9 mouse cellular contexts compared by ENCODE assay signal in the genomic region with DNA sequence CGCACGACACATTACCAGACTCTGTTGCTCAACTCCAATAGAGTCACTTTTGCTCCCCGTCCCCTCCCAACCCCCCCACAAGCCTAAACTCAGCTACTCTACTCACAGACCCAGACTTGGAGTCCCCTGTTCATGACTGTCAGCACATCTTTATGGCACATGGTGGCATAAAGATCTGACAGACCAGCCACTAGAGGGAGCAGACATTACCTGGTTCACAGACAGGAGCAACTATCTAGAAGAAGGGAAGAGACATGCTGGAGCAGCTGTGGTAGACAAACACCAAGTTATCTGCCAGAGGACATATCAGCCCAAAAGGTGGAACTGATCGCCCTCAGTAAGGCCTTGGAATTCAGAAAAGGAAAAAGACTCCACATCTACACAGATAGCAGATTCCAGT. TPM values are rescaled to one million over a fixed set of nuclear protein-coding genes. Genes with fewer than 3 reads are reported as not detected.
DNase-seq lines count a peak whose midpoint lies in the region; ATAC-seq and TF ChIP-seq lines count a peak whose summit lies in the region.
"Had no signal": no experiment of that assay in that cellular context is flagged by ENCODE, and none has a peak within 500 bp of the region (broad histone marks: within the 10 kb centered on the region; RNA-seq: fewer than 3 reads in every experiment).

No protein-coding gene starts in this region.

- H3K4me3 ChIP-seq in liver, postnatal 0 days (ENCODE audit: low read depth, low read length) = no peak overlapping the region
- no peak overlapping the region for H3K4me3 ChIP-seq in liver, embryonic 11.5 days (ENCODE audit: low read depth, low read length)
- no peak overlapping the region for H3K4me3 ChIP-seq in hindbrain, embryonic 12.5 days

- TF ChIP-seq CTCF in liver, postnatal 0 days (IDR thresholded peaks at IDR 0.05; ENCODE audit: low read depth) = peak; percentile 68

- no peak for ATAC-seq in liver, postnatal 0 days
- ATAC-seq in liver, embryonic 11.5 days (replicated peaks; ENCODE audit: low FRiP score) = no peak
- no peak for ATAC-seq in hindbrain, embryonic 12.5 days (ENCODE audit: low FRiP score)

- no peaks in the 10 kb centered on the region for H3K27me3 ChIP-seq in liver, postnatal 0 days (ENCODE audit: insufficient read depth, low read length)
- no peaks in the 10 kb centered on the region for H3K27me3 ChIP-seq in liver, embryonic 11.5 days (replicated peaks; ENCODE audit: control insufficient read depth, insufficient read depth, low read length)
- H3K27me3 ChIP-seq in hindbrain, embryonic 12.5 days = no peaks in the 10 kb centered on the region

- TF ChIP-seq EP300 in liver, postnatal 0 days (IDR thresholded peaks at IDR 0.05; ENCODE audit: low read depth) = no peak

- no peak overlapping the region for H3K9ac ChIP-seq in liver, postnatal 0 days (replicated peaks)
- H3K9ac ChIP-seq in liver, embryonic 11.5 days (ENCODE audit: low read depth, low read length) = no peak overlapping the region
- no peak overlapping the region for H3K9ac ChIP-seq in hindbrain, embryonic 12.5 days

- peaks cover 5% of the 10 kb centered on the region; the same call in 1 of the 2 replicates for H3K9me3 ChIP-seq in liver, postnatal 0 days (ENCODE audit: low read length)
- no peaks in the 10 kb centered on the region for H3K9me3 ChIP-seq in liver, embryonic 11.5 days (ENCODE audit: control insufficient read depth, low read length)
- 0 out of 2 replicates have a peak, but pooled peaks cover 6% of the 10 kb centered on the region for H3K9me3 ChIP-seq in hindbrain, embryonic 12.5 days (replicated peaks)

- H3K4me1 ChIP-seq in liver, postnatal 0 days (ENCODE audit: insufficient read depth) = no peaks in the 10 kb centered on the region
- no peaks in the 10 kb centered on the region for H3K4me1 ChIP-seq in liver, embryonic 11.5 days (replicated peaks; ENCODE audit: control insufficient read depth, insufficient read depth, low read length)
- no peaks in the 10 kb centered on the region for H3K4me1 ChIP-seq in hindbrain, embryonic 12.5 days

- DNase-seq in frontal cortex, postnatal 36 days (ENCODE audit: low spot score in 2 of 2) = peak; percentile 2 to 8
- no peak for DNase-seq in frontal cortex, postnatal 25 days (ENCODE audit: low spot score in 2 of 2)
- no peak for DNase-seq in liver, postnatal 0 days
- DNase-seq in liver, embryonic 11.5 days (ENCODE audit: low spot score) = no peak
- peak; percentile 85 for DNase-seq in ZHBTc4 (ENCODE audit: low read depth, low spot score)
- peak; percentile 9 for DNase-seq in retina, embryonic 14.5 days (ENCODE audit: low spot score)
- DNase-seq in ovary, adult 18-20 months (ENCODE audit: low spot score) = no peak

- no peaks in the 10 kb centered on the region for H3K36me3 ChIP-seq in liver, postnatal 0 days (replicated peaks; ENCODE audit: insufficient read depth, low read length)
- H3K36me3 ChIP-seq in liver, embryonic 11.5 days (ENCODE audit: control insufficient read depth, insufficient read depth, low read length) = no peaks in the 10 kb centered on the region
- H3K36me3 ChIP-seq in hindbrain, embryonic 12.5 days = no peaks in the 10 kb centered on the region

- no peak overlapping the region for H3K27ac ChIP-seq in liver, postnatal 0 days (ENCODE audit: low read depth)
- no peak overlapping the region for H3K27ac ChIP-seq in liver, embryonic 11.5 days (ENCODE audit: low read depth, low read length)
- H3K27ac ChIP-seq in hindbrain, embryonic 12.5 days = no peak overlapping the region

- no peak overlapping the region for H3K4me2 ChIP-seq in liver, postnatal 0 days (ENCODE audit: low read depth, low read length)
- H3K4me2 ChIP-seq in liver, embryonic 11.5 days = no peak overlapping the region
- H3K4me2 ChIP-seq in hindbrain, embryonic 12.5 days (replicated peaks) = no peak overlapping the region

- 69% methylated on average over 4 of the region's 4 CpGs for WGBS in liver, postnatal 0 days (ENCODE audit: insufficient replicate concordance)
- WGBS in liver, embryonic 11.5 days = 64% methylated on average over 4 of the region's 4 CpGs
- WGBS in hindbrain, embryonic 12.5 days = 76% methylated on average over 4 of the region's 4 CpGs

RNA-seq across cellular contexts. Expression of a gene that starts 6.2 kb away (rescaled TPM):
- 4.2 and 4.6 TPM in 2 replicates for polyA plus RNA-seq in liver, postnatal 0 days (2015; fragmentation: Nextera tagmentation; extraction: Ambion mirVana)
- polyA plus RNA-seq in liver, embryonic 11.5 days (2014; fragmentation: Nextera tagmentation; extraction: Ambion mirVana) = not detected in 2 replicates
- not detected in 2 replicates for polyA plus RNA-seq in hindbrain, embryonic 12.5 days (2016; fragmentation: Nextera tagmentation; extraction: Ambion mirVana)
- polyA plus RNA-seq: forebrain, embryonic 11.5 days had no signal

RNA-seq across cellular contexts. Expression of a gene that starts 16.1 kb away (rescaled TPM):
- 345 and 356 TPM in 2 replicates for polyA plus RNA-seq in liver, postnatal 0 days (2015; fragmentation: Nextera tagmentation; extraction: Ambion mirVana)
- polyA plus RNA-seq in liver, embryonic 11.5 days (2014; fragmentation: Nextera tagmentation; extraction: Ambion mirVana) = 0.14 TPM in 1 of 2 replicates, not detected in the other
- polyA plus RNA-seq in hindbrain, embryonic 12.5 days (2016; fragmentation: Nextera tagmentation; extraction: Ambion mirVana) = not detected in 2 replicates
- polyA plus RNA-seq: forebrain, embryonic 11.5 days had no signal

RNA-seq across cellular contexts. Expression of a gene that starts 22.8 kb away (rescaled TPM):
- not detected in 2 replicates for polyA plus RNA-seq in liver, postnatal 0 days (2015; fragmentation: Nextera tagmentation; extraction: Ambion mirVana)
- not detected in 2 replicates for polyA plus RNA-seq in liver, embryonic 11.5 days (2014; fragmentation: Nextera tagmentation; extraction: Ambion mirVana)
- not detected in 2 replicates for polyA plus RNA-seq in hindbrain, embryonic 12.5 days (2016; fragmentation: Nextera tagmentation; extraction: Ambion mirVana)
- polyA plus RNA-seq: forebrain, embryonic 11.5 days had no signal

RNA-seq across cellular contexts. Expression of a gene that starts 25.8 kb away (rescaled TPM):
- 0.05 TPM in 2 replicates for polyA plus RNA-seq in liver, postnatal 0 days (2015; fragmentation: Nextera tagmentation; extraction: Ambion mirVana)
- polyA plus RNA-seq in liver, embryonic 11.5 days (2014; fragmentation: Nextera tagmentation; extraction: Ambion mirVana) = not detected in 2 replicates
- polyA plus RNA-seq in hindbrain, embryonic 12.5 days (2016; fragmentation: Nextera tagmentation; extraction: Ambion mirVana) = not detected in 2 replicates
- polyA plus RNA-seq: forebrain, embryonic 11.5 days had no signal

Comparison
In these comparisons a context has a peak if more than half of its experiments do, and no peak if none do; other contexts are left out.
1. DNase-seq: peak in frontal cortex, postnatal 36 days (2 of 2), ZHBTc4 (single experiment) and retina, embryonic 14.5 days (single experiment); none in frontal cortex, postnatal 25 days (0 of 2), liver, postnatal 0 days (single experiment), liver, embryonic 11.5 days (single experiment) and ovary, adult 18-20 months (single experiment).
2. RNA of a gene that starts 16.1 kb away (polyA plus RNA-seq): 345 to 356 TPM in liver, postnatal 0 days; 0.14 TPM in liver, embryonic 11.5 days and not detected in hindbrain, embryonic 12.5 days; every median in the first group is over 100 times any median in the second.